Mouse (Mus musculus) midbrain, embryonic 10.5 days (tissue): ENCODE measurements around the gene Prickle4. TPM values are rescaled to one million over a fixed set of nuclear protein-coding genes. Genes with fewer than 3 reads are reported as not detected.
A peak's percentile ranks its signal among the peaks of the same experiment; 100 is the strongest.

Experiments
- DNase-seq: peaks from one replicate; pipeline ENCODE4 v3.0.0-alpha.2; 2017; ENCODE audit warnings: low spot score
- H3K27ac ChIP-seq: fragments of 300-500 bp; sonication (generic); replicated peaks from 2 replicates; pipeline ENCODE4 v1.5.1; 2016; ENCODE audit warnings: mild to moderate bottlenecking
- H3K27me3 ChIP-seq: fragments of 300-500 bp; sonication (generic); 2 replicates; pipeline ENCODE4 v1.6.1; 2016; ENCODE audit warnings: low read depth, mild to moderate bottlenecking; ENCODE audit not compliant: poor library complexity, severe bottlenecking
- H3K36me3 ChIP-seq: fragments of 300-500 bp; sonication (generic); 2 replicates; pipeline ENCODE4 v1.6.1; 2016; ENCODE audit warnings: mild to moderate bottlenecking, moderate library complexity
- H3K4me1 ChIP-seq: fragments of 300-500 bp; sonication (generic); 2 replicates; pipeline ENCODE4 v1.6.1; 2016
- H3K4me3 ChIP-seq: fragments of 300-500 bp; sonication (generic); 2 replicates; pipeline ENCODE4 v1.5.1; 2016; ENCODE audit warnings: mild to moderate bottlenecking, moderate library complexity
- H3K9me3 ChIP-seq: fragments of 300-500 bp; sonication (generic); replicated peaks from 2 replicates; pipeline ENCODE4 v1.6.1; 2016; ENCODE audit warnings: mild to moderate bottlenecking
- WGBS: fragments of 180-500 bp; shearing (Covaris S2); methylation state at CpG from one replicate; pipeline ENCODE4 v1.1.7; 2016; 5-methylcytosine and 5-hydroxymethylcytosine counted together
- polyA plus RNA-seq: library from polyadenylated mRNA; unstranded; fragments of >200 nt; fragmentation: Nextera tagmentation; extraction: Ambion mirVana; gene quantifications from 2 replicates; pipeline ENCODE4 v1.2.1, GENCODE M21; 2016

Gene Prickle4
- polyA plus RNA-seq, 1 experiment from 2014 or later = 0.44 TPM

DNA sequence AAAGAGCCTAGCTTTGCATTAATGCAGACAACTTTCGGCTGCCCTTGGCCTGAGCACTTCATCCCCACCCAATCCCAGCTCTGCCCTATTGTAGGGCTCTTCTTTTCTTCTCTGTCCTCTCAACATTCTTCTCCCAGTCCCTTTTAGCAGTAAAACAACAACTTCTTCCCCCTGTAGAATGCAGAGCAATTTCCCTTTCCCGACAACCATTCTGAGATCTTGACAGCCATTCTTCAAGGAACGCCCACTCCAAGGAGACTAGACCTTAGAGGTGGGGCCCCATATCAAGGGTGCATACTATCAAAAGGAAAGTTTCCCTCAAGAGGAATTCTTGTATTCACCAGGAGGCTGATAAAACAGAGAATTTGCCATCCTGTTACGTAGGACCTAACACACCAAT lies 45.6 kb downstream of the Prickle4 start:
- peaks cover 57% of the 10 kb centered on the region for H3K4me1 ChIP-seq

DNA sequence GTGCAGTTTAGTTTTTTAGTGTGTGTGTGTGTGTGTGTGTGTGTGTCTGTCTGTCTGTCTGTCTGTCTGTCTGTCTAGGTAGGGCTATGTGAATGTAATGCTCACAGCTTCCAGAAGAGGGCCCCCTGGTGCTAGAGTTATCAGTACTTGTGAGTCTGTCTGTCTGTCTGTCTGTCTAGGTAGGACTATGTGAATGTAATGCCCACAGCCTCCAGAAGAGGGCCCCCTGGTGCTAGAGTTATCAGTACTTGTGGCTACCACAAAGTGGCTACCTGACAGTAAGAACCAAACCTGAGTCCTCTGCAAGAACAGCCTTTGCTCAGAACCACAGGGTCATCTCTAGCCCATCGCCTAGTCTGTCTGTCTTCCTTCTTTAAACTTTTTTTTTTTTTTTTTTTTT lies 47.9 kb downstream of the Prickle4 start:
- H3K36me3 ChIP-seq = no peaks in the 10 kb centered on the region; the same call in 1 of the 2 replicates
- no peaks in the 10 kb centered on the region for H3K9me3 ChIP-seq
- peaks cover 45% of the 10 kb centered on the region for H3K4me1 ChIP-seq
- no peak overlapping the region for H3K27ac ChIP-seq
- peak; percentile 67 for DNase-seq
- no peak overlapping the region for H3K4me3 ChIP-seq
- 76% methylated on average over 1 of the region's 1 CpGs for WGBS
- H3K27me3 ChIP-seq = no peaks in the 10 kb centered on the region

More for the DNA sequence above, 45.6 kb downstream of the Prickle4 start:
- 49% methylated on average over 4 of the region's 4 CpGs for WGBS
- no peak for DNase-seq
- H3K36me3 ChIP-seq = peaks cover 6% of the 10 kb centered on the region; the same call in 1 of the 2 replicates
- H3K27ac ChIP-seq = peak overlapping the region; percentile 29
- H3K4me3 ChIP-seq = no peak overlapping the region
- no peaks in the 10 kb centered on the region for H3K27me3 ChIP-seq
- no peaks in the 10 kb centered on the region for H3K9me3 ChIP-seq

DNA sequence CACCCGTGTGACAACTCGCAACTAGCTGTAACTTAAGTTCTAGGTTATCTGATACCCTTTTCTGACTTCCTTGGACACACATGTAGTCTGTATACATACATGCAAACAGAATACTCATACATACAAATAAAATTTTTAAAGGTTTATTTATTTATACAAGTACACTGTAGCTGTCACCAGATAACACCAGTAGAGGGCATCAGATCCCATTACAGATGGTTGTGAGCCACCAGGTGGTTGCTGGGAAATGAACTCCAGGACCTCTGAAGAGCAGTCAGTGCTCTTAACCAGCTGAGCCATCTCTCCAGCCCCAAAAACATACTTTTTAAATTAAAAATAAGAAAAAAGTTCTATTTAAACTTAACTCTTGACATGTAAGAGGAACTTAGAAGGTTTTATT lies 51.5 kb downstream of the Prickle4 start:
- Histone ChIP-seq H3K4me1 (peaks cover 12% of the 10 kb centered on the region), H3K9me3 (no peaks in the 10 kb centered on the region), H3K4me3 (no peak overlapping the region), H3K36me3 (no peaks in the 10 kb centered on the region), H3K27me3 (no peaks in the 10 kb centered on the region), H3K27ac (no peak overlapping the region)
- no peak for DNase-seq
- WGBS = 76% methylated on average over 2 of the region's 2 CpGs

Other genes starting within 250 kb of the Prickle4 start
- 31.4 and 33.8 TPM in 2 replicates for gene Taf8, start 192.4 kb downstream of the Prickle4 start, polyA plus RNA-seq
- gene Ccnd3, start 189.7 kb downstream of the Prickle4 start, polyA plus RNA-seq = 270 and 341 TPM in 2 replicates
- 41.2 and 41.9 TPM in 2 replicates for gene Bysl, start 83.2 kb downstream of the Prickle4 start, polyA plus RNA-seq
- gene Med20, start 83.2 kb downstream of the Prickle4 start, polyA plus RNA-seq = 43.2 and 45.9 TPM in 2 replicates
- 1.4 and 2.2 TPM in 2 replicates for gene Gm20517, start 83.1 kb downstream of the Prickle4 start, polyA plus RNA-seq
- 4.9 and 7.3 TPM in 2 replicates for gene Usp49, start 64.0 kb downstream of the Prickle4 start, polyA plus RNA-seq
- gene Tomm6, start 6.3 kb downstream of the Prickle4 start, polyA plus RNA-seq = 363 and 364 TPM in 2 replicates
- gene Frs3, start 5.7 kb downstream of the Prickle4 start, polyA plus RNA-seq = 10.3 and 13.6 TPM in 2 replicates
- gene Gm21981, start 281 bp downstream of the Prickle4 start, polyA plus RNA-seq = 0.44 and 0.48 TPM in 2 replicates
- gene Pgc, start 32.1 kb upstream of the Prickle4 start, polyA plus RNA-seq = 0.19 TPM in 1 of 2 replicates, not detected in the other
- gene Tfeb, start 42.3 kb upstream of the Prickle4 start, polyA plus RNA-seq = 1.9 and 2.3 TPM in 2 replicates
- gene Mdfi, start 140.0 kb upstream of the Prickle4 start, polyA plus RNA-seq = 10.6 and 12.9 TPM in 2 replicates
- 21.8 and 25.5 TPM in 2 replicates for gene Foxp4, start 229.9 kb upstream of the Prickle4 start, polyA plus RNA-seq